Comparison of ENCODE assay signal across 8 mouse cellular contexts in genomic region chr12:81781105-81781909, GRCm38 (mm10). TPM values are rescaled to one million over a fixed set of nuclear protein-coding genes. Genes with fewer than 3 reads are reported as not detected.
A peak's percentile ranks its signal among the peaks of the same experiment; 100 is the strongest.
DNase-seq lines count a peak whose midpoint lies in the region; ATAC-seq and TF ChIP-seq lines count a peak whose summit lies in the region.

Gene Map3k9 (minus strand): TSS chr12:81781175.

- H3K27me3 ChIP-seq in ES-Bruce4 (ENCODE audit: control insufficient read depth, insufficient read depth, low read length, poor library complexity, severe bottlenecking) = no peaks in the 10 kb centered on the region
- no peaks in the 10 kb centered on the region for H3K27me3 ChIP-seq in cerebellum, adult 2 months (ENCODE audit: control insufficient read depth, insufficient read depth, low read length)
- no peaks in the 10 kb centered on the region for H3K27me3 ChIP-seq in forebrain, postnatal 0 days (ENCODE audit: insufficient read depth, low read length)
- peaks cover 2% of the 10 kb centered on the region; the same call in 1 of the 2 replicates for H3K27me3 ChIP-seq in neural tube, embryonic 15.5 days (replicated peaks)

- H3K36me3 ChIP-seq in ES-Bruce4 (ENCODE audit: control insufficient read depth, insufficient read depth, low read length, poor library complexity, severe bottlenecking) = no peaks in the 10 kb centered on the region
- no peaks in the 10 kb centered on the region for H3K36me3 ChIP-seq in forebrain, postnatal 0 days (ENCODE audit: insufficient read depth)
- no peaks in the 10 kb centered on the region for H3K36me3 ChIP-seq in neural tube, embryonic 15.5 days

- no peak for TF ChIP-seq EP300 in ES-Bruce4 (IDR thresholded peaks at IDR 0.05; ENCODE audit: insufficient read depth, low read depth, low read length)

- peak within 1 kb of the TSS; percentile 72 for H3K27ac ChIP-seq in ES-Bruce4 (ENCODE audit: insufficient read depth, low read length)
- H3K27ac ChIP-seq in cerebellum, adult 2 months (ENCODE audit: insufficient read depth, low read length) = peak within 1 kb of the TSS; percentile 62
- peak within 1 kb of the TSS; percentile 69 for H3K27ac ChIP-seq in forebrain, postnatal 0 days (ENCODE audit: low read depth, low read length)
- peak within 1 kb of the TSS; percentile 77 for H3K27ac ChIP-seq in layer of hippocampus, adult 2 months
- peak within 1 kb of the TSS; percentile 87 for H3K27ac ChIP-seq in neural tube, embryonic 15.5 days (replicated peaks)

- peak; percentile 97 to 98 for DNase-seq in cerebellum, adult 2 months
- peak; percentile 97 for DNase-seq in forebrain, postnatal 0 days
- DNase-seq in heart, postnatal 4 days = peak; percentile 91
- peak; percentile 94 to 96 for DNase-seq in layer of hippocampus, adult 2 months (ENCODE audit: low spot score in 2 of 2)
- peak; percentile 96 for DNase-seq in lung, adult 2 months
- peak; percentile 91 for DNase-seq in testis, postnatal 10 days (ENCODE audit: low spot score)

- no peaks in the 10 kb centered on the region for H3K4me1 ChIP-seq in ES-Bruce4 (ENCODE audit: control insufficient read depth, insufficient read depth, low read length)
- peaks cover 2% of the 10 kb centered on the region; the same call in 1 of the 2 replicates for H3K4me1 ChIP-seq in cerebellum, adult 2 months (ENCODE audit: control insufficient read depth, insufficient read depth, low read length)
- peaks cover 30% of the 10 kb centered on the region for H3K4me1 ChIP-seq in forebrain, postnatal 0 days (ENCODE audit: insufficient read depth)
- peaks cover 4% of the 10 kb centered on the region; the same call in 1 of the 2 replicates for H3K4me1 ChIP-seq in lung, adult 2 months (ENCODE audit: control insufficient read depth, insufficient read depth, low read length)
- H3K4me1 ChIP-seq in neural tube, embryonic 15.5 days = peaks cover 27% of the 10 kb centered on the region

- no peaks in the 10 kb centered on the region for H3K9me3 ChIP-seq in ES-Bruce4 (replicated peaks; ENCODE audit: control insufficient read depth, insufficient read depth, low read length, poor library complexity, severe bottlenecking)
- H3K9me3 ChIP-seq in forebrain, postnatal 0 days (ENCODE audit: low read length) = no peaks in the 10 kb centered on the region
- H3K9me3 ChIP-seq in neural tube, embryonic 15.5 days (replicated peaks) = no peaks in the 10 kb centered on the region

- H3K4me2 ChIP-seq in forebrain, postnatal 0 days (ENCODE audit: low read depth) = peak within 1 kb of the TSS; percentile 76
- H3K4me2 ChIP-seq in neural tube, embryonic 15.5 days = peak within 1 kb of the TSS; percentile 69

- peak within 1 kb of the TSS; percentile 61 for H3K9ac ChIP-seq in ES-Bruce4 (ENCODE audit: low read depth, poor library complexity, severe bottlenecking)
- peak within 1 kb of the TSS; percentile 93 for H3K9ac ChIP-seq in forebrain, postnatal 0 days
- peak within 1 kb of the TSS; percentile 77 for H3K9ac ChIP-seq in neural tube, embryonic 15.5 days (replicated peaks)

- no peak for TF ChIP-seq CTCF in ES-Bruce4 (IDR thresholded peaks at IDR 0.05; ENCODE audit: low read depth, low read length)
- peak; percentile 47; the same call in 1 of the 2 replicates for TF ChIP-seq CTCF in cerebellum, adult 2 months (IDR thresholded peaks at IDR 0.05; ENCODE audit: borderline replicate concordance, insufficient read depth, low read depth, low read length)
- peak; percentile 53 for TF ChIP-seq CTCF in forebrain, postnatal 0 days (IDR thresholded peaks at IDR 0.05; ENCODE audit: low read depth)
- peak; percentile 49 for TF ChIP-seq CTCF in layer of hippocampus, adult 2 months (conservative IDR thresholded peaks at IDR 0.05)
- TF ChIP-seq CTCF in lung, adult 2 months (IDR thresholded peaks at IDR 0.05; ENCODE audit: insufficient read depth, low read length) = peak; percentile 16; the same call in 1 of the 2 replicates

- peak; percentile 98 for ATAC-seq in forebrain, postnatal 0 days
- ATAC-seq in neural tube, embryonic 15.5 days (ENCODE audit: low FRiP score) = peak; percentile 98

- peak within 1 kb of the TSS; percentile 81 for H3K4me3 ChIP-seq in ES-Bruce4 (ENCODE audit: low read depth, low read length)
- H3K4me3 ChIP-seq in cerebellum, adult 2 months (replicated peaks; ENCODE audit: insufficient read depth, low read depth, low read length) = peak within 1 kb of the TSS; percentile 86
- H3K4me3 ChIP-seq in forebrain, postnatal 0 days (ENCODE audit: low read depth, low read length) = peak within 1 kb of the TSS; percentile 91
- H3K4me3 ChIP-seq in layer of hippocampus, adult 2 months = peak within 1 kb of the TSS; percentile 88
- peak within 1 kb of the TSS; percentile 74 for H3K4me3 ChIP-seq in lung, adult 2 months (replicated peaks; ENCODE audit: extremely low read depth, low read depth, low read length)
- H3K4me3 ChIP-seq in neural tube, embryonic 15.5 days (replicated peaks) = peak within 1 kb of the TSS; percentile 67

- WGBS in cerebellum, adult 2 months = under 1% methylated on average over 48 of the region's 56 CpGs
- 2% methylated on average over 34 of the region's 56 CpGs for WGBS in forebrain, postnatal 0 days
- 1% methylated on average over 49 of the region's 56 CpGs for WGBS in lung, adult 2 months
- WGBS in neural tube, embryonic 15.5 days = 1% methylated on average over 41 of the region's 56 CpGs

- TF ChIP-seq POLR2A in ES-Bruce4 (IDR thresholded peaks at IDR 0.05; ENCODE audit: insufficient read depth, low read length) = peak; percentile 90
- TF ChIP-seq POLR2A in cerebellum, adult 2 months (IDR thresholded peaks at IDR 0.05; ENCODE audit: borderline replicate concordance, insufficient read depth, low read length) = peak; percentile 94
- peak; percentile 81; the same call in 1 of the 2 replicates for TF ChIP-seq POLR2A in lung, adult 2 months (IDR thresholded peaks at IDR 0.05; ENCODE audit: borderline replicate concordance, extremely low read depth, low read depth, low read length)

RNA-seq across cellular contexts. Expression of gene Map3k9, which starts in this region (rescaled TPM):
- polyA plus RNA-seq in ES-Bruce4 (2011; ENCODE audit: insufficient read depth, insufficient read length, low read depth, missing spikeins) = 13.8 and 16.4 TPM in 2 replicates
- polyA plus RNA-seq in cerebellum, adult 2 months (2012; rRNA removed) = 14.4 and 15.5 TPM in 2 replicates
- 41.4 and 49.2 TPM in 2 replicates for total RNA-seq in forebrain, postnatal 0 days (2014; rRNA removed)
- polyA plus RNA-seq in forebrain, postnatal 0 days (2015; fragmentation: Nextera tagmentation; extraction: Ambion mirVana) = 4.3 and 6.5 TPM in 2 replicates
- total RNA-seq in heart, postnatal 4 days (2021) = under 1 TPM; 0.31 to 0.72 TPM
- total RNA-seq in layer of hippocampus, adult 2 months (2021) = 10 to 100 TPM; 32.0 TPM
- 5.9 and 6.7 TPM in 2 replicates for polyA plus RNA-seq in lung, adult 2 months (2012; rRNA removed)
- 10.2 and 11.5 TPM in 2 replicates for polyA plus RNA-seq in neural tube, embryonic 15.5 days (2015; fragmentation: Nextera tagmentation; extraction: Ambion mirVana)

Comparison
In these comparisons a context has a peak if more than half of its experiments do, and no peak if none do; other contexts are left out.
1. Peak in every context shown above with its lines: DNase-seq, ATAC-seq, H3K4me3 ChIP-seq and H3K27ac ChIP-seq.
2. RNA of gene Map3k9 (total RNA-seq): 41.4 to 49.2 TPM in forebrain, postnatal 0 days and 32.0 TPM in layer of hippocampus, adult 2 months; 0.31 to 0.72 TPM in heart, postnatal 4 days; every median in the first group is over 10 times any median in the second.
3. Peak in DNase-seq in heart, postnatal 4 days; RNA of the gene not detected or under 1 TPM.